Mouse (Mus musculus) heart, postnatal 10 days (tissue): Measurements from ENCODE around the gene Galnt3. TPM values are rescaled to one million over a fixed set of nuclear protein-coding genes. Genes with fewer than 3 reads are reported as not detected.

Source experiments
- DNase-seq, 2 experiments: peaks; one replicate each; pipeline ENCODE4 v3.0.0; 2021
- intact Hi-C: fragments of 180-260 bp; cut with DNase I; formaldehyde crosslinking; loops from one replicate; pipeline ENCODE4 v1.15.1; 2025
- total RNA-seq, 2 experiments: library from RNA; stranded (reverse); gene quantifications; 2 replicates each; pipeline ENCODE4 v1.2.3; 2021

The Galnt3 gene
- total RNA-seq, 2 experiments from 2014 or later = not detected

- DNase-seq = no peak
- intact Hi-C loops = no loop called here
Measured at GRCm38 (mm10) chr2:66107864-66108514, 16.8 kb downstream of the Galnt3 start.

DNA sequence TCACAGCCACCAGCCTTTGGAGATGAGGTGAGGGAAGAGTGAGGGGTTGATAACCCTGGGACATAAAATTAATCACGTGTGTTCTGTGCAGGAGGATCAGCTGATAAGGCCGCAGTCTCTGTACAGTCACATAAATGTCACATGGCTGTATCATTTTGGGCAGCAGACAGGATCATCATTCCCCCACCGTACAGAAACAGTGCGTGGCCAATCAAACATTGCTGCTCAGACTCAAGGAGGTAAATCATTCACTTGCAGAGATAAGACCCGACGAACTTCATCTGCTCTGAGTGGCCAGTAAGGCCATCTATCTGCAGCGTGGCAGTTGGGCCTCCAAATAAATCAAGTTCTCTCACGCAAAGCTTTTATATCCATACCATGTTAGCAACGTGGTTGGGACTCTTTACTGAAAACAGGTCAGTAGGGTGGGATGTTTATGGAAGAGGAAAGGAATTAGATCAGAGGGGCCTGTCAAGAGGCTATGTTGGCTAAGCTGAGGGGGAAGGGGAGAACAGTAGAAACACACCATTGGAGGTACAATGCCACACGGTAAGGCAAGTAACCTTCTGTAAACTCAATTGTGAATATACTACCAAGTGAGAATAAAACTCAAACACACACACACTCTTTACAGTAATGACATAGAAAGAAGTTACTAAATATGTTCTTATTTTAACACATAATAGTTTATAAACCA lies 20.9 kb downstream of the Galnt3 start:
- no peak for DNase-seq
- intact Hi-C loops = no loop called here

GRCm38 (mm10) chr2:66101686-66102304 lies 23.0 kb downstream of the Galnt3 start:
- no peak for DNase-seq
- intact Hi-C loops = no loop called here

DNA sequence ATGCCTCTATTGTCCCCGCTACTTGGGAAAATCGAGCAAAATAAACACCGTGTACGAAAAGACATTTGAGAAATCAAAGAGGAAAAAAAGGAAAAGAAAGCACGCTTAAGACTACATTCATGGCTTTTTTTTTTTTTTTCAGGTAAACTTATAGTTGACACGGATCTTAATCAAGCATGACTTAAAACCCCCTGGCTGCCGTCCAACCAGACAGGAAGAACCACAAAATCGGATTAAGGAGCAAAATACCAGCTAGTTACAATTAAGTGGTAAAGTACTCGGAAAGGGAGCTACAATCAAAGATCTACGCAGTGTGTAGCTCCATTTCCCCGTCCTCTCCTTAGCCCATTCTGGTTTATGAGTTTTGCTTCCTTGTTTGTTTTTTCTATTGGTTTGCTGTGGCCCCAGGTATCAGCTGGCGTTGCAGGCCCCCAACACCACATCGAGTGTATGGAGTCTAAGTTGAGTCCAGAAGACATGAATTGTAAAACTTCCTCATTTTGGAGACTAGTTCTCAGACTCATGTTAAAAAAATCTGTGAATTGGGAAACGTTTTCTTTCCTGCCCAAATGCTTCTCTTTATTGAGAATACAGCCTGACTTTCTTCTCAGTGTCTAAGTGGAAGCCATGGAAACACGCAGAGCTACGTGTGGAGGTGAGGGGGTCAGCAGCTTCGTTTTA lies 24.0 kb downstream of the Galnt3 start:
- intact Hi-C loops = no loop called here
- DNase-seq = no peak

GRCm38 (mm10) chr2:66100239-66100638 lies 24.6 kb downstream of the Galnt3 start:
- no peak for DNase-seq
- intact Hi-C loops = no loop called here

GRCm38 (mm10) chr2:66094622-66095181 lies 30.1 kb downstream of the Galnt3 start:
- intact Hi-C loops = no loop called here
- DNase-seq = no peak

- no peak for DNase-seq
- intact Hi-C loops = no loop called here
Measured at GRCm38 (mm10) chr2:66091296-66091695, 33.5 kb downstream of the Galnt3 start.

GRCm38 (mm10) chr2:66081876-66082275 lies 42.9 kb downstream of the Galnt3 start:
- intact Hi-C loops = no loop called here
- peak in 1 of 2 experiments; percentile 7 for DNase-seq

GRCm38 (mm10) chr2:66080731-66081130 lies 44.1 kb downstream of the Galnt3 start:
- intact Hi-C loops = no loop called here
- DNase-seq = no peak

GRCm38 (mm10) chr2:66069454-66069853 lies 55.3 kb downstream of the Galnt3 start:
- intact Hi-C loops = no loop called here
- no peak for DNase-seq

DNA sequence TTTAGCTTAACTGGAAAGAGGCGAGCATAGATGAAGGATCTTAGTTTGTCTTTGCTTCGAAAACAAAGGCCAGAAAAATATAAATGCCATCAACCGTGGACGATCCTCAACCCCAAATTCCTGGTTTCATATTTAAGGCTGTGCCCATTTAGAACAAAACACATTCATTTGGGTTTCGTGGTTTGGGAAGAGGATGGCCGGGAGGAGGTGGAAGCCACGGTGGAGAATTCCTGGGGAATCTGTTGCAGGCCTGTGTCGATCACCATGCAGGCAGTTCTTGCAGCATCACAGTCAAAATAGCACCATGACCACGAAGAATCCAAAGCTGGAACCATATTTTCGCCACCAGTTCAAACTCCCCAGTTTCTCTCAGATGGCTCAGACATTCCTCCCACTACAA lies 61.5 kb downstream of the Galnt3 start:
- no peak for DNase-seq
- intact Hi-C loops = no loop called here

DNA sequence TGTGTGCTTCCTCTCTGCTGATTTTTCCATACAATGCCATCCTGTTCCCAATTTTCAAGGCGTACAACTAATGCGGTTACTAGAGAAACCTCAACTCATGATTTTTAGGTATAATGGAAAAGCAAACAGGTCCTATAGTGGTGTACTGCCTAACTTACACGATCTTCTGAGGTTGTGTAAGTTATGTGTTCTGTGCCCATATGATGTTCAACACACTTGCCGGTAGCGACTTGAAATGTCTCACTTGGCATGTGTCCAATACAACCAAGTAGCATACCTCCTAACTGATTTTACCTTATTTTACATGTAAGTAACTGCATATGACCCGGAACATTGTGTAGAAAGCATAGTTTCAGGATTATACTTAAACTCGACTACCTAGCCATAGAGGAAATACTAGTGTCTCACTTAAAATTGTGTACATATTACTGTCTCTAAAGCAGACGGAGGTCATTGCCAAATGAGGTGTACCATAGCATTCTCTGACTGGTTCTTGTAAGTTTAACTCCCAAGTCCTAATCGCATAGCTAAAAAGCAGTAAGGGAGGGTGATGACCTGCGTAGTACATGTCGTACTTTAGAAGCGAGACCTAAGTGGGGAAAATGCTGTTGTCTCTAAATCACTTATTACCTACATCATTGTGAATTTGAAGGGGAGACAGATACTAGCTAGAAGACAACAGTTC lies 80.2 kb downstream of the Galnt3 start:
- intact Hi-C loops = no loop called here
- no peak for DNase-seq

- intact Hi-C loops = loop anchor here (2.0 kb wide), 1 partner anchor 251 kb away; no protein-coding TSS in a partner anchor
- no peak for DNase-seq
Measured at GRCm38 (mm10) chr2:66043441-66044404, 81.1 kb downstream of the Galnt3 start.

GRCm38 (mm10) chr2:66041917-66042419 lies 82.8 kb downstream of the Galnt3 start:
- intact Hi-C loops = loop anchor here (2.0 kb wide), 1 partner anchor 249 kb away; no protein-coding TSS in a partner anchor
- peak in 1 of 2 experiments; percentile 14 for DNase-seq

- no peak for DNase-seq
Measured at GRCm38 (mm10) chr2:66041203-66041916, 83.4 kb downstream of the Galnt3 start.

GRCm38 (mm10) chr2:66040611-66041010 lies 84.2 kb downstream of the Galnt3 start:
- intact Hi-C loops = no loop called here
- DNase-seq = no peak

More at GRCm38 (mm10) chr2:66041203-66041916, 83.4 kb downstream of the Galnt3 start:
- intact Hi-C loops = no loop called here

DNA sequence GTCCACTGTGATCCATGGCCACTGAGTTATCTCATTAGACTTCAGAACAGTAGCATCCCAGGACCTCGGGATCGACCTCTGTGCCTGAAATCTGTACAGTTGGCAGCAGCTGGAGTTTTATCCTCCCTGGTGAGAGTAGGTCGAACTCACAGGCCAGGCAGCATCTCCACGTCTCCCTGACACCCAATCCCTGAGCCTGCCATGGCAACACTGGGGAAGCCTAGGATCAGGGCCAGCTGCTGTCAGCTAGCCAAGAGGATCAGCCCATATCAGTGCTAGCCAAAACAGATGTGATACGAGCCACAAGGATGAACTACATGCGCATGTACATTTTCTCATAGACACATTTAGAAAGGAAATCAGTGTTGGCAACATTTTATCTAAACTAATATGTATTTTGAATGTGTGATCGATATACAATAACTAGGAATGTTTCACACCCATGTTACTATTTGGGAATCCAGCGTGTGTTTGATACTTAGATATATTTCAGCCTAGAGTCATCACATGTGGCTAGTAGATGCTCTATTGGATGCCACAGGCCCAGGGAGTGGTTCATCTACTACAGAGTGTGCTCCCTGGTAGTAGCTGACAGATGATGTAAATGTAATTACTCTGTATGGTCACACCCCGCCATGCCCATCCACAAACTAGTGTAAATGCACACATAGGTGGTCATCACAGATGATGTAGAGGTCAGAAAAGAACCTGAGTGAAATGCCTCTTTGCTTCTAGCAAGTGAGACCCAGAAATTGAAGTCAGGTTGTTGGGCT lies 89.7 kb downstream of the Galnt3 start:
- DNase-seq = peak in 1 of 2 experiments; percentile 4
- intact Hi-C loops = no loop called here
